Mouse (Mus musculus) heart, postnatal 0 days (tissue): ENCODE data around the gene Epha2.

Experiments used
- CTCF ChIP-seq: IDR thresholded peaks from 2 replicates; pipeline ENCODE4 v1.5.1; 2016; ENCODE audit warnings: antibody characterized with exemption, control low read depth, low read depth
- EP300 ChIP-seq: IDR thresholded peaks from 2 replicates; pipeline ENCODE4 v1.6.1; 2016; ENCODE audit warnings: antibody characterized with exemption, low read depth

DNA sequence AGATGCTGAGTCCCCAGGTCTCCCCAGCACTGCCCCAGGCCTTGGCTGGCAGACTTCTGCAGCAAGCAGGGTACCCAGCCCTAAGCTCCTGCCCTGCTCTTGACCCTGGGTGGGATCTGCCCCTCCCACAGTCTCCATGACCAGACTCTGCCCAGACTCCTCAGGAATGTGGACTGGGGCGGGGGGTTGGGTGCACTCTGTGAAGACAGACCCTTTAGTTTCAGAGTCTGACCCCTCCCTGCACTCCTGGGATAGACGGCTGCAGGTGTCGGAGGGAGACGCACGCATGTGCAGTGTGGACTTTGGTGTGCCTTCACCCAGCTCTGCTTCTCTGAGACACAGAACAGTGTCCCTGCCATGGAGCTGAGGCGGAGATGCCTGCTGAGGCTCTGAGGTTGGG, 36.9 kb downstream of the Epha2 start:
- no peak for TF ChIP-seq EP300
- no peak for TF ChIP-seq CTCF
